9 mouse cellular contexts compared by ENCODE assay signal in the genomic region with DNA sequence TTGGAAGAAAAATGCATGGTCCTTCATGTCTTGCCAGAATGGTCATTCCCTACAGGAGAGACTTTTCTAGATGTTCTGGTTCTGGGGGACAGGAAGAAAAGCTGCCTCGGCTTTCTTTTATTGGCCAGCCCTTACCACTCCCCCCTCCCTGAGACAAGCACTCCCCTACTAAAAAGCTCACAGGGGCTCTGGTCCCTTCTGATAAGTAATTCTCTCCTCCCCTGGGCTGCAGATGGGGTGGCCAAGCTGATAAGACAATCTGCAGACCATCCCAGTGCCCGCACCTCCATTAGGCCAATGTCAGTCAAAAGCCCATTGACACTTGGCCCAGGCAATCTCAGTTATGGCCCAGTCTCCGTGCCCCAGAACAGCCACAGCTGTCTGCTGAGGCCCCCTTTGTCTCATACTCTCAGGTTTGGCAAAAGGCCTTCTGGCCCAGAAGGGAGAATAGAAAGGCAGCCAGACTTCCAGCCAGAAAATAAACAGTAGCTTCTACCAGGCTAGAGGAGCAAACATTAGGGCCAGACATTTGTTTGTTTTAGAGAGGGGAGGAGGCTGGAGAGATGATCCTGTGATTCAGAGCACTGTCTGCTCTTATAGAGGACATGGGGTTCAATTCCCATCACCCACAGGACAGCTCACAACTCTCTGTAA. TPM values are rescaled to one million over a fixed set of nuclear protein-coding genes. Genes with fewer than 3 reads are reported as not detected.
A peak's percentile ranks its signal among the peaks of the same experiment; 100 is the strongest.
DNase-seq lines count a peak whose midpoint lies in the region; ATAC-seq lines count a peak whose summit lies in the region.
"Had no signal": no experiment of that assay in that cellular context is flagged by ENCODE, and none has a peak within 500 bp of the region (broad histone marks: within the 10 kb centered on the region; RNA-seq: fewer than 3 reads in every experiment).

No protein-coding gene starts in this region.

- 51% methylated on average over 3 of the region's 3 CpGs for WGBS in forebrain, embryonic 13.5 days
- WGBS in forebrain, embryonic 11.5 days, result 77% methylated on average over 3 of the region's 3 CpGs
- 40% methylated on average over 3 of the region's 3 CpGs for WGBS in forebrain, embryonic 15.5 days
- 51% methylated on average over 3 of the region's 3 CpGs for WGBS in midbrain, embryonic 15.5 days

- H3K4me1 ChIP-seq in forebrain, embryonic 13.5 days, result peaks cover 64% of the 10 kb centered on the region
- H3K4me1 ChIP-seq in forebrain, embryonic 11.5 days (replicated peaks; ENCODE audit: control insufficient read depth, insufficient read depth, low read length), result peaks cover 5% of the 10 kb centered on the region; the same call in 1 of the 2 replicates
- H3K4me1 ChIP-seq in forebrain, embryonic 15.5 days, result peaks cover 72% of the 10 kb centered on the region
- peaks cover 23% of the 10 kb centered on the region for H3K4me1 ChIP-seq in midbrain, embryonic 15.5 days

- H3K4me2 ChIP-seq in forebrain, embryonic 13.5 days, result peak overlapping the region; percentile 96
- no peak overlapping the region for H3K4me2 ChIP-seq in forebrain, embryonic 11.5 days (ENCODE audit: low read depth, low read length, severe bottlenecking)
- H3K4me2 ChIP-seq in forebrain, embryonic 15.5 days (replicated peaks), result peak overlapping the region; percentile 84
- no peak overlapping the region for H3K4me2 ChIP-seq in midbrain, embryonic 15.5 days
- H3K4me2 ChIP-seq: embryonic facial prominence, embryonic 13.5 days had no signal

- H3K9me3 ChIP-seq in forebrain, embryonic 13.5 days (replicated peaks), result no peaks in the 10 kb centered on the region
- no peaks in the 10 kb centered on the region for H3K9me3 ChIP-seq in forebrain, embryonic 11.5 days (ENCODE audit: control insufficient read depth, low read length)
- no peaks in the 10 kb centered on the region for H3K9me3 ChIP-seq in forebrain, embryonic 15.5 days
- no peaks in the 10 kb centered on the region for H3K9me3 ChIP-seq in midbrain, embryonic 15.5 days
- H3K9me3 ChIP-seq: embryonic facial prominence, embryonic 13.5 days had no signal

- DNase-seq in forebrain, embryonic 11.5 days (ENCODE audit: low spot score), result no peak
- DNase-seq in layer of hippocampus, adult 9-11 months, result peak; percentile 52
- DNase-seq in frontal cortex, postnatal 25 days (ENCODE audit: low spot score in 2 of 2), result no peak
- no peak for DNase-seq in kidney, adult 8-10 months
- no peak for DNase-seq in thymus, postnatal 25 days

- ATAC-seq in forebrain, embryonic 13.5 days, result no peak
- no peak for ATAC-seq in forebrain, embryonic 11.5 days (replicated peaks; ENCODE audit: low FRiP score)
- no peak for ATAC-seq in forebrain, embryonic 15.5 days (replicated peaks)
- ATAC-seq in midbrain, embryonic 15.5 days (replicated peaks), result no peak

- H3K9ac ChIP-seq in forebrain, embryonic 13.5 days, result peak overlapping the region; percentile 3; the same call in 1 of the 2 replicates
- no peak overlapping the region for H3K9ac ChIP-seq in forebrain, embryonic 11.5 days (ENCODE audit: low read length)
- 0 out of 2 replicates have a peak overlapping the region, but pooled peaks have one; percentile 14 for H3K9ac ChIP-seq in forebrain, embryonic 15.5 days (replicated peaks)
- H3K9ac ChIP-seq in midbrain, embryonic 15.5 days, result no peak overlapping the region
- H3K9ac ChIP-seq: embryonic facial prominence, embryonic 13.5 days had no signal

- no peaks in the 10 kb centered on the region for H3K27me3 ChIP-seq in forebrain, embryonic 13.5 days
- H3K27me3 ChIP-seq in forebrain, embryonic 11.5 days (ENCODE audit: control insufficient read depth, insufficient read depth, low read length), result no peaks in the 10 kb centered on the region
- H3K27me3 ChIP-seq in forebrain, embryonic 15.5 days, result no peaks in the 10 kb centered on the region
- H3K27me3 ChIP-seq in midbrain, embryonic 15.5 days (replicated peaks), result no peaks in the 10 kb centered on the region
- H3K27me3 ChIP-seq: embryonic facial prominence, embryonic 13.5 days had no signal

- no peaks in the 10 kb centered on the region; the same call in 1 of the 2 replicates for H3K36me3 ChIP-seq in forebrain, embryonic 13.5 days (ENCODE audit: poor library complexity, severe bottlenecking)
- H3K36me3 ChIP-seq in forebrain, embryonic 11.5 days (ENCODE audit: control insufficient read depth, insufficient read depth, low read length), result no peaks in the 10 kb centered on the region
- no peaks in the 10 kb centered on the region for H3K36me3 ChIP-seq in forebrain, embryonic 15.5 days
- H3K36me3 ChIP-seq in midbrain, embryonic 15.5 days (replicated peaks), result no peaks in the 10 kb centered on the region

- H3K4me3 ChIP-seq in forebrain, embryonic 13.5 days, result no peak overlapping the region
- H3K4me3 ChIP-seq in forebrain, embryonic 11.5 days (ENCODE audit: low read depth, low read length), result no peak overlapping the region
- no peak overlapping the region for H3K4me3 ChIP-seq in forebrain, embryonic 15.5 days
- no peak overlapping the region for H3K4me3 ChIP-seq in midbrain, embryonic 15.5 days
- H3K4me3 ChIP-seq: embryonic facial prominence, embryonic 13.5 days had no signal

- H3K27ac ChIP-seq in forebrain, embryonic 13.5 days, result peak overlapping the region; percentile 71
- H3K27ac ChIP-seq in forebrain, embryonic 11.5 days (ENCODE audit: low read depth, low read length), result no peak overlapping the region
- H3K27ac ChIP-seq in forebrain, embryonic 15.5 days (replicated peaks), result peak overlapping the region; percentile 83
- peak overlapping the region; percentile 54; the same call in 1 of the 2 replicates for H3K27ac ChIP-seq in midbrain, embryonic 15.5 days
- H3K27ac ChIP-seq: embryonic facial prominence, embryonic 13.5 days had no signal

RNA-seq across cellular contexts. Expression of gene Fam210b, which starts 3.1 kb away (rescaled TPM):
- polyA plus RNA-seq in forebrain, embryonic 13.5 days (2015; fragmentation: Nextera tagmentation; extraction: Ambion mirVana), result 39.5 and 41.9 TPM in 2 replicates
- polyA plus RNA-seq in forebrain, embryonic 11.5 days (2014; fragmentation: Nextera tagmentation; extraction: Ambion mirVana), result 20.1 and 20.9 TPM in 2 replicates
- polyA plus RNA-seq in forebrain, embryonic 15.5 days (2015; fragmentation: Nextera tagmentation; extraction: Ambion mirVana), result 75.9 and 76.8 TPM in 2 replicates
- polyA plus RNA-seq in midbrain, embryonic 15.5 days (2015; fragmentation: Nextera tagmentation; extraction: Ambion mirVana), result 19.9 and 22.4 TPM in 2 replicates

RNA-seq across cellular contexts. Expression of gene Aurka, which starts 21.9 kb away (rescaled TPM):
- 100 and 102 TPM in 2 replicates for polyA plus RNA-seq in forebrain, embryonic 13.5 days (2015; fragmentation: Nextera tagmentation; extraction: Ambion mirVana)
- 192 and 193 TPM in 2 replicates for polyA plus RNA-seq in forebrain, embryonic 11.5 days (2014; fragmentation: Nextera tagmentation; extraction: Ambion mirVana)
- 47.7 and 55.4 TPM in 2 replicates for polyA plus RNA-seq in forebrain, embryonic 15.5 days (2015; fragmentation: Nextera tagmentation; extraction: Ambion mirVana)
- 15.4 TPM in 2 replicates for polyA plus RNA-seq in midbrain, embryonic 15.5 days (2015; fragmentation: Nextera tagmentation; extraction: Ambion mirVana)

RNA-seq across cellular contexts. Expression of gene Cstf1, which starts 22.1 kb away (rescaled TPM):
- 36.8 and 37.9 TPM in 2 replicates for polyA plus RNA-seq in forebrain, embryonic 13.5 days (2015; fragmentation: Nextera tagmentation; extraction: Ambion mirVana)
- polyA plus RNA-seq in forebrain, embryonic 11.5 days (2014; fragmentation: Nextera tagmentation; extraction: Ambion mirVana), result 52.5 and 53.3 TPM in 2 replicates
- 30.8 and 35.8 TPM in 2 replicates for polyA plus RNA-seq in forebrain, embryonic 15.5 days (2015; fragmentation: Nextera tagmentation; extraction: Ambion mirVana)
- polyA plus RNA-seq in midbrain, embryonic 15.5 days (2015; fragmentation: Nextera tagmentation; extraction: Ambion mirVana), result 25.1 and 30.4 TPM in 2 replicates

RNA-seq across cellular contexts. Expression of gene Cass4, which starts 45.2 kb away (rescaled TPM):
- 0.05 TPM in 1 of 2 replicates, not detected in the other for polyA plus RNA-seq in forebrain, embryonic 13.5 days (2015; fragmentation: Nextera tagmentation; extraction: Ambion mirVana)
- 0.47 TPM in 1 of 2 replicates, not detected in the other for polyA plus RNA-seq in forebrain, embryonic 11.5 days (2014; fragmentation: Nextera tagmentation; extraction: Ambion mirVana)
- 0.05 and 0.09 TPM in 2 replicates for polyA plus RNA-seq in forebrain, embryonic 15.5 days (2015; fragmentation: Nextera tagmentation; extraction: Ambion mirVana)
- 0.12 and 0.27 TPM in 2 replicates for polyA plus RNA-seq in midbrain, embryonic 15.5 days (2015; fragmentation: Nextera tagmentation; extraction: Ambion mirVana)

Comparison
In these comparisons a context has a peak if more than half of its experiments do, and no peak if none do; other contexts are left out.
1. H3K4me2 ChIP-seq: peak in forebrain, embryonic 13.5 days (single experiment) and forebrain, embryonic 15.5 days (single experiment); none in forebrain, embryonic 11.5 days (single experiment) and midbrain, embryonic 15.5 days (single experiment).
2. H3K9ac ChIP-seq: peak in forebrain, embryonic 13.5 days (single experiment) and forebrain, embryonic 15.5 days (single experiment); none in forebrain, embryonic 11.5 days (single experiment) and midbrain, embryonic 15.5 days (single experiment).